Mouse (Mus musculus): ENCODE results near the gene Rdh8.
"Not testable (repeated sequence)": the region's sequence is repeated elsewhere in the genome, so short reads cannot be mapped to it uniquely, and the experiment has no call there.

The Rdh8 gene

DNA sequence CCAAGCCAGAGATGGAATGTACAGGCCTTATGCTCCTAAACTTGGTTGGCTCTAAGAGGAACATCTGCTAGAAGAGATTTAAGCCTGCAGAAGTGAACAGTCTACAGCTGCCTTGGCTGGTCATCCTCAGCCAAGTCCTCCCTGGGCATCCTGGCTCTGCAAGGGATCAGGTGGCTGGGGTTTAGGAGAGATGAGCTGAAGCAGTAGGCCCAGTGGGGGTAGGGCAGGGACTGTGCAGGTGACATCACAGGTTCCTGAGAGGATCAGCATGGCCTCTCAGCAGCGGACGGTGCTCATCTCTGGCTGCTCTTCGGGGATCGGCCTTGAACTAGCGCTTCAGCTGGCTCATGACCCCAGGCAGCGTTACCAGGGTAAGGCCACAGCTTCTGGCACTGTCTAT lies at the start of gene Rdh8:
Rdh8 (plus strand) TSS at position 268 of the 400 bp plus-strand sequence.
- no peak for DNase-seq

DNA sequence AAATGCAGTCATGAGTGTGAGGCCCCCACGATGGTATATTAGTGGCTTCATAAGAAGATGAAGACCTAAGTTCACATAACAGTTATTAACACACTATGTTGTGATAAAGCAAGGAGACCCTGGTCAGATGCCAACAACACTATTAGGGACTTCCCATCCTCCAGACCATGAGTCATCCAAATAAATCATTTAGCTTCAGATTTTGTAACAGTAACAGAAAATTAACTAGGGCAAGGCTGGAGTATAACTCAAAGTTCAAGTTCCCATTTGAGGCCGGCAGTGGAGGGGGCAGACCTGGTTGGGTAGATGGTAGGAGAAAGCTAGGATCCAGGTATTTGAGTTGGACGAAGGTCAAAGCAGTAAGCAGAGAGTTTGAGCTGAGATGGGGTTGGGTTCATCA lies 37.0 kb upstream of the Rdh8 start:
- DNase-seq: no peak

DNA sequence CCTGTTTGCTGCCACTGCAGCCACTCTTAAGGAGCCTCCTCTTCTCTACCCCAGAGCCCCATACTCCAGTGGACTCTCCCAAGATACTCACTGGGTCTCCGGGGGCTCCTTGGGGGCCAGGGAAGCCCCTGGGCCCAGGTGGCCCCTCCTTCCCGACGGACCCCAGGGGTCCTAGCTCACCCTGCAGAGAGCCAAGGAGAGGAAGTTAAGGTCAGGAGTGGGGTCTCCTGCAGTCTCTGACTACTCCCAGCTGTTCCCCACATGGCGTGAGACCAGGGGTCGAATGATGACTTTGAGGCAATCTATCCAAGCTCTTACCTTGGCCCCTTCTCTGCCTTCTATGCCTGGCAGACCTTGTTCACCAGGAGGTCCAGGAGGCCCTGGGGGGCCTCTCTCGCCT lies 33.2 kb upstream of the Rdh8 start:
- DNase-seq: no peak

DNA sequence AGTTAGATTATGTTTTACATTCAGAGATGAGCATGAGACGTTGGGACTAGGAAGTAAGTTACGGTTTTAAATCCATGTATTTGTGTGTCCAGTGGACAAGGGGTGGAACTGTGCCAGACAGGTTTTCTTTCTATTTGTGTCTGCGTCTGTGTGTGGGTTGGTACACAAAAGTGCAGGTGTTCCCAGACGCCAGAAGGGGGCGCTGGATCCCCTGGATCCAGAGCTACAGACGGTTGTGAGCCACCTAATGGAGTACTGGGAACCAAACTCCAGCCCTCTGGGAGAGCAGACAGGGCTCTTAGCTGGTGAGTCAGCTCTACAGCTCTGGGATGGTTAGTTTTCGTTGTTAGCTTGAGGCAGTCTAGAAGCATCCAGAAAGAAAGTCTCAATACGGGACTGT lies 30.3 kb upstream of the Rdh8 start:
- no peak for DNase-seq

DNA sequence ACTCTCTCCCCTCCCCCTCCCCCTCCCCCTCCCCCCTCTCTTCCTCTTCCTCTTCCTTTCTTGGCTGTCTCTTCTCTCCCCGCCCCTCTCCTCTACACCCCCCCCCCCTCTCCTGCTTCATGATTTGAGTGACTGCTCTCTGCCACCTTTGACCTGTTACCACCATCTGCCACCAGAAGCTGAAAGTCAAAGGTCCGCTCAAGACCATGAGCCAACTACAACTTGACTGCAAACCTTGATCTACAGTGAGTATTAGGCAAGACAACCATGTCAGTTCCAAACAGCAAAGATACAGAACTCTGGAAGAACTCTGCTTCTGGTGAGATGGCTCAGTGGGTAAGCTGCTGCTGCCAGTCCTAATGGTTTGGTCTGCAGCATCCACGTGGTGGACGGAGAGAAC lies 28.7 kb upstream of the Rdh8 start:
- no peak for DNase-seq

DNA sequence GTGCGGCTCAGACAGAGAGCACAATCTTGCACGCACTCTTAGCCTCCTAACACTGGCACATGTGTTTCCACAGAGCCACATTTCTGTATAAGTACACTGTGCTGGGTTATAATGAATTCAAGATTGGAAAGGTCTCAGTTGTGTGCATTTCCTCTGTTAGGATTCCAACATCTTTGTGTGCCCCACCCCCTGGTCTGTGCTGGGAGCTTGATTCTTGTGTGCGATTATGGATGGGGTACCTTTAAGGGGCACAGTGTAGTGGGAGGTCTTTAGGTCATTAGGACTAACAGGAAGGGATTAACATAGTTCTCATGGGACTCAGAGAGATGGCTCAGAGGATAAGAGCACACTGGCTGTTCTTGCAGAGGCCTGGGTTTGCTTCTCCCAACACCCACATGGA lies 28.0 kb upstream of the Rdh8 start:
- no peak for DNase-seq

DNA sequence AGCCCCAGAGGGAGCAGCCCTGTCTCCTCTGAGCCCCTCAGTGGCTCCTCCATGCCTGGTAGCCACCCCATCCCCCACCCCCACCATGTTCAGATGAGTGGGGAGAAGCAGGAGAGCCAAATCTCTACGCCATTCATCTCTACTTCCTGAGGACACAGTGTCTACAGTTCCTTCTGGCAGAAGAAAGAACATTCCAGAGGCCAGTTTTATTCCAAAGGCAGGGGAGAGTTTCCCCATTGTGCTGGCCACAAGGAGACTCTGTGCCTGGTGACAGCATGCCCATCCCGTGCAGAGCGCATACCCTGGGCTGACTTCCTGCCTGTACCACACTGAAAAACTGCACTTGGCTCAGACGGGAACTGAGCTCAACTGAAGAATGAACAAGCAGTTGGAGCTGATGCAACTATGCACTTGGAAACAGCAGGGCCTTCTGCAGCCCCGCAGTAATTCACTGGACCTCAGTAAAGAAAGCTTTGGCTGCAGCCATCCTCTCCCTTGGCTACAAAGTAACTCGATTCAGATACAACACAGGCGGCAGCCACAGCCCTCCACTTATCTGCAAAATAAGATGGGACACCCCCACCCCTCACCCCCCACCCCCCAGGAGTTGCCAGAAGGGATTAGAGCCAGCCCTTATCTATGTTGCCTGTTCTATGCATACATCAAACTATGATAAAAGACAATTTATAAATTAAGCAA lies 24.0 kb upstream of the Rdh8 start:
- DNase-seq: peak; percentile 30

DNA sequence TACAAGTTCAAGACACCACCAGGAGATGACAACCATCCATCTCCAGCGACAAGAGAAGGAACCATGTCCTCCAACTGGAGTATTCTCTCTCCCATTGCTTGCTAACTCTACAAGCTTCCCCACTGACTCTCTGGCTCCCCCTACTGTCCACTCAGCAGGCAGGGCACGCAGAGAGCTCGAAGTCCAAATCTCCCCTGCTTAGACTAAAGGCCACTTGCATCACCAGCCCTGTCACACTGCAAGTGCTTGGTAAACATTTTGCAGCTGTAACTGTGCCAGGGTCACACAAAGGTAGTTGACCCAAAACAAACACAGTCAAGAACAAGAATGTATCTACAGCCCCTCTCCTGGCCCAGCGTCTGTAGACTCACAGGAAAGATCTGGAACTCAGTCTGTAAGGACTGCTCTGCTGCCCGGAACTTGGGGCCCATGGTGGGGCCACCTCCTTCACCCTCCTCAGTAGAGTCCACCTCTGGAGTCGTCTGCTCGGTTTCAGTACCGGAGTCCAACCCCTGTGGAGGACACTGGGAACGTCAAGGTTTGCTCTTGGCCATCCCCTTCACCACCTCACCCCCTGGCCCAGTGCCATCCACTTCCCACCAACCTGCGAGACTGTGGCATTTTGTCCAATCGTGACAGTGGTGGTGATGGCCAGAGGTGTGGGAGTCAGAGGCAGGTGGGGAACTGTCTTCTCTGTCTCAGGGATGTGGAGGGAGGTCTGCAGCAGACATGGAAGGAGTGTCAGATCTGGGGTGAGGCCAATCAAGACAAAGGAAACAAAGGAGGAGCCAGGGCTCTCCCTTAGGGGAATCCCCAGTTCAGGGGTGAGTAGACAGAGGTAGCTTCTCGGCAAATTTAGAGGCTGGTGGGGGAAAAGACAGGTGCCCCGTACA lies 13.8 kb upstream of the Rdh8 start:
- peak; percentile 43 for DNase-seq

DNA sequence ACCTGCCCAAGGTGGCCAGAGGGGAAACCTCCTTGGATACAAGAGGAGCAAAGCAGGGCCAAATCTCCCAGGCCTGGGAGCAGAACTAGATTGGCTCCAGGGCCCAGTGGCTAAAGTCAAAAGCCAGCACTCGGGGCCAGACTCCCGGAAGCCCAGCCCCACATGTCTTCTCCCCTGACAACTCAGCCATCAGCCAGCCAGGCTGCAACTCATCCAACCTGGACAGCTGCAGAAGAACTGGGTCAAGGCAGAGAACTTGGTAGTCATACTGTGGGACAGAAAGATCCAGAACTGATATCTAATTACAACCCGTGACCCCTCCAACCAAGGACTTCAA lies 13.2 kb upstream of the Rdh8 start:
- DNase-seq: no peak

DNA sequence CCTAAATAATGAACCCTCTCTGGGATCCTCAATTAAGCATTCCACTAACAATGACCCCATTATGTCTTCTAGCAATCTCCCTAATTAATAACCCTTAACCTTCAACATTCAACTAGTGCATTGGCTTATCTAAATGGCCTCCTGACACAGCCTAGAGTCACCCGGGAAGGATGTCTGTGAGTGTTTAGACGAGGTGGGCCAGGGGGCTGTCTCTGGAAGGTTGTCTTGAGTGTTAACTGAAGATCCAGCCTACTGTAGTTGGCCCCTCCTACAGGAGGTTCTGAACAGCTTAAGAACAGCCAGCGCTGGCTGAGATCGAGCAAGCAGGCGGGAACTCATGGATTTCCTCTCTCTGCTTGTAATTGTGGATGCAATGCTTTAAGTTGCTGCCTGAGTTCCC lies 12.6 kb upstream of the Rdh8 start:
- DNase-seq: no peak

DNA sequence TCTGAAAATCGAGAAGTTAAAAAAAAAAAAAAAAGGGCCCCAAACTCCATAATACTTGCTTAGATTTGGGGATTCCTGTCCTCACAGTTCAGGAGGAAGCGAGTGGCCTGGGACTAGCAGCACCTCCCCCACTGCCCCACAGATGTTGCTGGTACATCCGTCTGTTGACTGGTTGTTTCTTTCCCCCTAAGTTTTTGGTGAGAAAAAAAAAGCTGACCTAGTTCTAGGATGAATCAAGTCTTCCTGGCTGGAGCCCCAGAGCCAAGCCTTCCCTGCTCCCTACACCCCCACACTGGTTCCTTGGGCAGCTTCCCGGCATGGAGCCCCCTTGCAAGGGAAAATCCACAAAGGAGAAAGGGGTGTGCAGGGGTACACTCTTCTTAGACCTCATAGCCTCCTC lies 8.0 kb upstream of the Rdh8 start:
- no peak for DNase-seq

DNA sequence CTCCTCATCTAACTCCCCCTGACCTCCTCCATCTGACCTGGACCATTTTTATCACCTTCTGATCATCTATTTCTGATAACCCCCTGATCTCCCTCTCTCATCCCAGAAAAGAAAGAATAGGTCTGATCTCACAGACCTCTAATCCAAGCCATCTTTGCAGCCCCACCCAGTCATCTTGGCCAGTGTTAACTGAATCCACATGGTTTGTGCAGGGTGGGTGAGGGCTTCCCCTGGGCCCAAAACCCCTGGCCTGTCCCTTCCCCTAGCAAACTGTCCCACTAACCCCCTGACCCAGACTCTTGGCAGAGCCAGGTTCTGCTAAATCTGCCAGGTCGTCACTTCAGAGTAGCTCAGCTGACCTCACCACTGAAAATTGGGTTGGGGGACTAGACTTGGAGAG lies 7.5 kb upstream of the Rdh8 start:
- no peak for DNase-seq

DNA sequence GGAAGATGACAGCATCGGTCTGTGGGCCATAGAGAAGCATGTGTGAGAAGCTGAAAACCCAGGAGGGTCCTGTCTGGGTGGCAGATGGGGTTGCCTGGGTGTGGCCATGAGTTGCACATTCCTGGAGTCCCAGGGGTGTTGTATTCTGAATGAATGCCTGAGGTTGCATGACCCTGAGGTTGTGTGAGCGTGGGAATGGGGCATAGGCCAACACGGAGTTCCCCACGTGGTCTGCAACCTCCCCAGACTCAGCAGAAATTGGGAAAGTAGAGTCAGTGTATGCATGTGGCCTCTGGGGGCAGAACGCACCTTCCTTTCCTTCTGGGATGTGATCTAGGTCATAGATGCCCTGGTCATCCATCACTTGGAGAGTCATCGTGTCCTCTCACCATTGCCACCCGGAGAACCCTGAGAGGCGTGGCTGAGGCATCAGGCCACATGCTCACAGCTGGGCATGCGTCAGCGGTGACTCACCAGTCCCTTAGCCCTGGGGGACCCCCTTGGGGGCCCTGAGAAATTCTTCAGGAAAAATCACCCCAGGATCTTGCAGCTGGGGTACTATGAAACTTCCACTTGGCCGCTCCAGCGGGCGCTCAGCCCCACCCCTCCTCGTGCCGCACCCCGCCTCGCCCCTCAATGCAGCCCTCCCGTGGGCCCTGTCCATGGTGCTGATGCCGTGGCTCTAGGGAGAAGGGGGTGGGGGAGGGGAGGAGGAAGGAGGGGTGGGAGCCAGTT lies 5.6 kb upstream of the Rdh8 start:
- DNase-seq: peak; percentile 23

DNA sequence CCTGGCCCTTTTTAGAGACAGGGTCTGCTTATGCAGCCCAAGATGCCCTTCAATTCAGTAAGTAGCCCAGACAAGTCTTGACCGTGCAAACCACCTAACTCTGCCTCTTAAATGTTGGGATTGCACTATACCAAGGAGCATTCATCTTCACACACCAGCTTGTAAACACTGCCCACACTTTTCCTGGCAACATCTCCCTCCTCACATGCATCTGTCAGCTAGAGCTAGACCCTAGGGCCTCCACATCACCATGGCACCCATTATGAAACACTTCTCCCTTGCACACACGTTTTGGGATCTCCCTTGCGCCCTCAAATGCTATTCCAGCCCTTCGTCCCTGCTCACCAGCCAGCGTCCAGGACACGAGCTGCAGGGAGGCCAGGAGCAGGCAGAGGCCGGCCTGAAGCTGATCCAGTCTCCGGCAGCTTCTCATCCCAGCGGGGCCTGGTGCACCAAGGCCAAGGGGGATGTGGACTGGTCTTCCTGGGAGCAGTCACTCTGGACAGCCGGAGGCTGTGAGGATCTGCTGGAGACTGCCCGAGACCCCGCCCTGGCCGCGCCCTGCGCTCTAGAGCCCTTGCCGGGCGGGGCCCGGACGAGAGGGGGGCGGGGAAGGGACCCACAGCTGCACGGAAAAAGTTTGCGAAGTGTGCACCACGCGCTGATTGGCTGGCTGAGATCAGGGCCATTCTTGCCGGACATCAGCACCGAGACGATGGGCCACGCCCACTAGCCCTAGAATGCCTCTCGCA lies 3.6 kb upstream of the Rdh8 start, which contains the start of gene Col5a3:
Col5a3 (minus strand) TSS at position 547 of the 752 bp plus-strand sequence.
- no peak for DNase-seq

DNA sequence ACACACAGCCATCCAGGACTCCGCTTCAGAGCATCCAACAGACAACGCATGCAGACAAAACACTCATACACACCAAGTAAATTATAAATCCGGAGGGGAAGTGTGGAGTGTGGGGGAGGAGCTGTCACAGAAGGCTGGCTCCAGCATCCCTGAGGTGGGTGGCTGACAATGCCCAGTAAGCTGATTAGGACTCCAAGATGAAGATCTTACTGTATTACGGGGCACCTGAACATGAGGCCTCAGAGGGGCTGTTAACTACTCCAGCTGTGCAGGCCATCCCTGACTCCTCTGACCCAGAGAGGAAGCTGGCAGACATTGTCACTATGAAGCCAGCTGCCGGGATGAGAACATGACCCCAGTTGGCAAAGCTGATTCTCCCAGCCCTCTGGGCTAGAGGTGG lies 1.7 kb downstream of the Rdh8 start:
- no peak for DNase-seq

DNA sequence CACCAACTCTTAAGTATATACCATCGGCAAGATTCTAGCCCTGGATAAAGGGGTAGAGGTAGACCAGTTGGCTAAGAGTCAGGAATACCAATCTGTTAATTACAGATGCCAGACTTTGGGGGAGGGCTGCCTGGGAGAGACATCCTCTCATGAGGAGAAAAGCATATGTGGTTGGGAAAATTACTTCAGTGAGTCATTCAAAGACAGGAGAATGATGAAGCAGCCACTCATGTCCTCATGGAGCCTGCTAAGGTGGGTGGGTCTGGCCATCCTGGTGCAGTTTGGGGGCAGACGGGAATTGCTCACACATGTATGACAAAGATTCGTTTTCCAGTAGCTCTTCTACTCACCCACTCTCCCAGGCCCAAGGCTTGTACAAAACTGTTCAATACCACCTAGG lies 4.5 kb downstream of the Rdh8 start:
- DNase-seq: no peak

DNA sequence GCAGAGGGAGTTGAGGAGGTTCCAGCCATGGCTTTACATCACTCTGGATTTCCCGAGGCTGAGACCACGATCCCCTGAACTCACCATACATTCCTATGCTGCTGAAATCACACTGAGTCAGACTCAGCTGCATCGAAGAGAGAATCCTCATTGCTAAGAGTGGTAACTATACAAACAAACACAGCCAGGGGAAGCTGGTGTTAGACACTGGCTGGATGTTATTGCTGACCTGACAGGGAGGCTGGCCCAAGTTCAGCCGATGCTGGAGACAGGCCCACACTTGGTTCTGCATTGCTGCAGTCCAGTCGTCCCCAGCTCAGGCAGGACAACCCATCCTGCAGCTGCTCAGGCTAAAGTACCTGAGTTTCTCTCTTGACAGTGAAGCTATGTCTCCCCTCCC lies 7.5 kb downstream of the Rdh8 start:
- no peak for DNase-seq

DNA sequence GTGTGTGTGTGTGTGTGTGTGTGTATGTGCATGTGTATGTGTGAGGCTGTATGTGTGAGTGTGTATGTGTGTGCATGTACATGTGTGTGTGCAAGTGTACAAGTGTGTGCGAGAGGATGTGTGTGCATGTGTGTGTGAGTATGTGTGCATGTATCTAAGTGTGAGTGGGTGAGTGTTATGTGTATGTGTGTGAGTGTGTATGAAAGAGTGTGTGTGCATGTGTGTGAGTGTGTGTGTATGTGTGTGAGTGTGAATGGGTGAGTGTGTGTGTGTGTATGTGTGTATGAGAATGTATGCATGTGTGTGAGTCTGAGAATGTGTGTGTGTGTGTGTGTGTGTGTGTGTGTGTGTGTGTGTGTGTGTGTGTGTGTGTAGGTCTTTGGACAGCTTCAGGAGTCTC lies 9.8 kb downstream of the Rdh8 start:
- DNase-seq: no peak

DNA sequence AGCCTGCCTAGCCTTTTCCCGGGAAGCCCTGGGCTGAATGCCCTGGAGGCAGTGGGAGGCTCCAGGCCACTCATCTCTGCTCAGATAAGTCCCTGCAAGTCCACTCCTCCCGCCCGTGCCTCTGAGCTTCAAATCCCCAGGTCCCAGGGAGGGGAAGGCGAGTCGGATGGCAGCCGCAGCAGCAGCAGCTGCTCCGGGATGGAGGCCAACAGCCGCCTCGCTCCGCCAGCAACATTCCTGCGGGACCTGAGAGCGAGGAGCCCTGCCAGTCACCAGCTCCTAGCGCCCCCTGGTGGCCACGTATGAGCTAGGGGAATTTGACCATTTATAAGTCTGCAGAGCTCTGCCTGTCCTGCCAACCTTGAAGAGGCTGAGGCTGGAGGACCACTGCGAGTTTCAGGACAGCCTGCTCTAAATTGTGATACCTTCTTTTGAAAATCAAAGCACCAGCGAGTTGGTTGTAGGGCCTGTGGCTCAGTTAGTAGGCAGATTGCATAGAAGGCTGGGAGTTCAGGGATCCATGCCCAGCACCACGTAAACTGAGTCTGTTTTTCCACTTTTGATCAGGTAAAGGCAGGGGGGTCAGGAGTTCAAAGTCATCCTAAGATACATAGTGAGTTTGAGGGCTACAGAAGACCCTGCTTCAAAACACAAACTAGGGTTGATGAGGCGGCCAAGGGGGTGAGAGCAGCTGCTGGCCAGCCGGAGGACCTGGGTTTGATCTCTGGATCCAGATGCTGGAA lies 12.8 kb downstream of the Rdh8 start:
- DNase-seq: peak; percentile 98

DNA sequence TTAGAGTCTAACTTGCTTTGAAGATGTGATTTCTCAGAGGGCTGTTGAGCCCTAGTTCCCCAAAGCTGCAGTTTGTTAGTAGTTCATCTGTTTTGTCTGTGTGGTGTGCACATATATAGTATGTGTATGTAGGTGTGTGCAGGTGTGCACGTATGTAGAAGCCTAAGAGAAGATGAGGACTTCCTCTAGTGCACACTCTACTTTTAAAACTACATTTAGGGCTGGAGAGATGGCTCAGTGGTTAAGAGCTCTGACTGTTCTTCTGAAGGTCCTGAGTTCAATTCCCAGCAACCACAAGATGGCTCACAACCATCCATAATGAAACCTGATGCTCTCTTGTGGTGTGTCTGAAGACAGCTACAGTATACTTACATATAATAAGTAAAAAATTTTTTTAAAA lies 16.6 kb downstream of the Rdh8 start:
- no peak for DNase-seq

DNA sequence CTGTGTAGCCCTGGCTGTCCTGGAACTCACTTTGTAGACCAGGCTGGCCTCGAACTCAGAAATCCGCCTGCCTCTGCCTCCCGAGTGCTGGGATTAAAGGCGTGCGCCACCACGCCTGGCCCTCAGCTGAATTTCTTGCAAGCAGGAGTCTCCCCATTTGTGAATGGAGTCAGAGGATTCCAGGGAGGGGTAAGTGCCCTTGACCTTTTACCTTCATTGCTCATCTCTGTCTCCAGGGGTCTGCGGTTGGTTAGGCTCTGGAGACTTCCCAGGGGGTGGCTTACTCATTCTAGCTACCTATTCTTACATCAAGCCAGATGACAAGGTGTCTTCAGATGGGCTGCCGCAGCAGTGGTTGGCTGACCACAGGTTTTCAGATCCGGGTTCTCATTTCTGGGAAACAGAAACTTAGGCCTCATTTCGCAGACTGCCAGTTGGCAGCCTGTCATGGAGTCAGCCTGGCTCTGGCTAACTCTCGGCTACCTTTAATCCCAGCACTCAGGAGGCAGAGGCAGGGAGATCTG lies 17.2 kb downstream of the Rdh8 start:
- DNase-seq: not testable (repeated sequence)

Measured in right cerebral cortex, postnatal 14 days (tissue).